Mouse (Mus musculus) embryonic fibroblast, embryonic 13.5 days (primary cell): Measurements from ENCODE around the gene Stk32c.

Experiments
- CTCF ChIP-seq: IDR thresholded peaks from 2 replicates; pipeline ENCODE4 v1.5.1; 2011; ENCODE audit warnings: mild to moderate bottlenecking, control low read depth, low read length, moderate library complexity, borderline replicate concordance; ENCODE audit not compliant: insufficient read depth
- POLR2A ChIP-seq: IDR thresholded peaks from 2 replicates; pipeline ENCODE4 v1.6.1; 2011; ENCODE audit warnings: low read depth, mild to moderate bottlenecking, control low read depth, low read length, moderate library complexity

DNA sequence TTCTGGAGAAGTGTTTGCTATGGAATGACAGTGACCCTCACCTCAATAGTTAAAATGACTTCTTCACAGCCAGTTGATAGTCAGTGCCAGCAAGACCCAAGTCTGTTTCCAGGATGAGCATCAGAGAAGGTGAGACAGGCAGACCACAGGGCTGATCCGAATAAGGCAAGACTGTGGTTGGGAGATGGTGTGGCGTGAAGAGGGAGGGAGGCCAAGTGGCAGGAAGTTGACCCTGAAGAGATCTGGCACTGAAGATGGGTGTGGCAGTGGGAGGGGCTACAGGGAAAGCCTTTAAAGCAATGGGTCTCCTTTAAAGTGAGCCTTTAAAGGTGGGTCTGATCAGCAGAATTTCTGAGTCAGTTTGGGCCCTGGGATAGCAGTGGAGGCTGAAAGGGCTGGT lies 55.6 kb downstream of the Stk32c start:
- TF ChIP-seq POLR2A (no peak), CTCF (no peak)
